17 mouse cellular contexts compared by ENCODE assay signal in the genomic region with DNA sequence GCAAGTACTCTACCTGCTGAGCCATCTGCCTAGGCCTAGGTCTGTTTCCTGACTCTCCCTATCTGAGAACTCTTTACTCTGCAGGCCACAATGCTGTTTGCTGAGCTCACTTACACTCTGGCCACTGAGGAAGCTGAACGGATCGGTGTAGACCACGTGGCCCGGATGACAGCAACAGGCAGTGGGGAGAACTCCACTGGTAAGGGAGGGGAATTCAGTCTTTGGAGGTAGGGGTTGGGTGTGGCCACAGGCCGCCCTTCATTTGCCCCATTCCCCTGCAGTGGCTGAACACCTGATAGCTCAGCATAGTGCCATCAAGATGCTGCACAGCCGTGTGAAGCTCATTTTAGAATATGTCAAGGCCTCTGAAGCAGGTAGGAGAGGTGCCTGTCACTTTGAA. TPM values are rescaled to one million over a fixed set of nuclear protein-coding genes. Genes with fewer than 3 reads are reported as not detected.
DNase-seq lines count a peak whose midpoint lies in the region; ATAC-seq and TF ChIP-seq lines count a peak whose summit lies in the region.
"Had no signal": no experiment of that assay in that cellular context is flagged by ENCODE, and none has a peak within 500 bp of the region (broad histone marks: within the 10 kb centered on the region; RNA-seq: fewer than 3 reads in every experiment).

No protein-coding gene starts in this region.

- no peak for ATAC-seq in liver, embryonic 11.5 days (replicated peaks; ENCODE audit: low FRiP score)
- 0 out of 2 replicates have a peak, but pooled peaks have one; percentile 2 for ATAC-seq in megakaryocyte-erythroid progenitor cell, adult 5-6 weeks (replicated peaks; ENCODE audit: low FRiP score, low TSS enrichment, poor library complexity, severe bottlenecking)
- ATAC-seq: forebrain, embryonic 15.5 days; intestine, postnatal 0 days had no signal

- H3K4me3 ChIP-seq in cerebellum, adult 2 months (replicated peaks; ENCODE audit: insufficient read depth, low read depth, low read length) = no peak overlapping the region
- no peak overlapping the region for H3K4me3 ChIP-seq in liver, embryonic 11.5 days (ENCODE audit: low read depth, low read length)
- H3K4me3 ChIP-seq in embryonic facial prominence, embryonic 10.5 days = peak overlapping the region; percentile 84; the same call in 1 of the 2 replicates

- H3K36me3 ChIP-seq in liver, embryonic 11.5 days (ENCODE audit: control insufficient read depth, insufficient read depth, low read length) = peaks cover 57% of the 10 kb centered on the region
- H3K36me3 ChIP-seq in embryonic facial prominence, embryonic 10.5 days (replicated peaks) = peaks cover 61% of the 10 kb centered on the region

- H3K27me3 ChIP-seq in cerebellum, adult 2 months (ENCODE audit: control insufficient read depth, insufficient read depth, low read length) = no peaks in the 10 kb centered on the region
- H3K27me3 ChIP-seq in liver, embryonic 11.5 days (replicated peaks; ENCODE audit: control insufficient read depth, insufficient read depth, low read length) = no peaks in the 10 kb centered on the region
- H3K27me3 ChIP-seq in embryonic facial prominence, embryonic 10.5 days (replicated peaks; ENCODE audit: low read depth, poor library complexity, severe bottlenecking) = no peaks in the 10 kb centered on the region
- H3K27me3 ChIP-seq: forebrain, embryonic 15.5 days; hindbrain, embryonic 15.5 days had no signal

- H3K4me1 ChIP-seq in cerebellum, adult 2 months (ENCODE audit: control insufficient read depth, insufficient read depth, low read length) = 0 out of 2 replicates have a peak, but pooled peaks cover 5% of the 10 kb centered on the region
- peaks cover 16% of the 10 kb centered on the region for H3K4me1 ChIP-seq in liver, embryonic 11.5 days (replicated peaks; ENCODE audit: control insufficient read depth, insufficient read depth, low read length)
- H3K4me1 ChIP-seq in embryonic facial prominence, embryonic 10.5 days = peaks cover 25% of the 10 kb centered on the region

- no peak for TF ChIP-seq POLR2A in cerebellum, adult 2 months (IDR thresholded peaks at IDR 0.05; ENCODE audit: borderline replicate concordance, insufficient read depth, low read length)

- DNase-seq in cerebellum, adult 9-10 months = peak; percentile 25
- DNase-seq in cerebellum, adult 2 months = no peak
- DNase-seq in liver, embryonic 11.5 days (ENCODE audit: low spot score) = no peak
- no peak for DNase-seq in liver
- DNase-seq in embryonic facial prominence, embryonic 10.5 days (ENCODE audit: low spot score) = no peak
- DNase-seq in frontal cortex, postnatal 25 days (ENCODE audit: low spot score in 2 of 2) = no peak
- DNase-seq: adrenal gland, adult 2 months; cerebellum, postnatal 14 days; heart, postnatal 10 days; lung, postnatal 10 days; right cerebral cortex, postnatal 4 days; thymus, postnatal 25 days had no signal

- H3K9ac ChIP-seq in liver, embryonic 11.5 days (ENCODE audit: low read depth, low read length) = peak overlapping the region; percentile 11; the same call in 1 of the 2 replicates
- H3K9ac ChIP-seq: forebrain, embryonic 15.5 days had no signal

- H3K27ac ChIP-seq in cerebellum, adult 2 months (ENCODE audit: insufficient read depth, low read length) = no peak overlapping the region
- no peak overlapping the region for H3K27ac ChIP-seq in liver, embryonic 11.5 days (ENCODE audit: low read depth, low read length)
- no peak overlapping the region for H3K27ac ChIP-seq in embryonic facial prominence, embryonic 10.5 days (replicated peaks)
- H3K27ac ChIP-seq: forebrain, embryonic 15.5 days; hindbrain, embryonic 15.5 days had no signal

- peak overlapping the region; percentile 83; the same call in 1 of the 2 replicates for H3K4me2 ChIP-seq in liver, embryonic 11.5 days
- H3K4me2 ChIP-seq: forebrain, embryonic 15.5 days; heart, embryonic 11.5 days; hindbrain, embryonic 15.5 days had no signal

- WGBS in cerebellum, adult 2 months = 64% methylated on average over 6 of the region's 6 CpGs
- WGBS in liver, embryonic 11.5 days = 62% methylated on average over 6 of the region's 6 CpGs
- WGBS in embryonic facial prominence, embryonic 10.5 days = 75% methylated on average over 6 of the region's 6 CpGs

- no peak for TF ChIP-seq CTCF in cerebellum, adult 2 months (IDR thresholded peaks at IDR 0.05; ENCODE audit: borderline replicate concordance, insufficient read depth, low read depth, low read length)

- no peaks in the 10 kb centered on the region for H3K9me3 ChIP-seq in liver, embryonic 11.5 days (ENCODE audit: control insufficient read depth, low read length)
- H3K9me3 ChIP-seq in embryonic facial prominence, embryonic 10.5 days = no peaks in the 10 kb centered on the region
- H3K9me3 ChIP-seq: forebrain, embryonic 15.5 days; hindbrain, embryonic 15.5 days had no signal

RNA-seq across cellular contexts. Expression of gene Cops6, which starts 2.2 kb away (rescaled TPM):
- polyA plus RNA-seq in cerebellum, adult 2 months (2012; rRNA removed) = 147 and 158 TPM in 2 replicates
- polyA plus RNA-seq in liver, embryonic 11.5 days (2014; fragmentation: Nextera tagmentation; extraction: Ambion mirVana) = 251 and 257 TPM in 2 replicates
- polyA plus RNA-seq in embryonic facial prominence, embryonic 10.5 days (2016; fragmentation: Nextera tagmentation; extraction: Ambion mirVana) = 357 and 367 TPM in 2 replicates
- total RNA-seq in megakaryocyte-erythroid progenitor cell, adult 5-6 weeks (2014; fragmentation: Nextera tagmentation) = 81.1 and 121 TPM in 2 replicates
- total RNA-seq in megakaryocyte-erythroid progenitor cell, adult 5-6 weeks (2017) = 51.6 and 66.1 TPM in 2 replicates

RNA-seq across cellular contexts. Expression of gene Zfp113, which starts 7.5 kb away (rescaled TPM):
- 3.8 and 4.2 TPM in 2 replicates for polyA plus RNA-seq in cerebellum, adult 2 months (2012; rRNA removed)
- polyA plus RNA-seq in liver, embryonic 11.5 days (2014; fragmentation: Nextera tagmentation; extraction: Ambion mirVana) = 8.0 and 9.0 TPM in 2 replicates
- polyA plus RNA-seq in embryonic facial prominence, embryonic 10.5 days (2016; fragmentation: Nextera tagmentation; extraction: Ambion mirVana) = 32.1 and 39.8 TPM in 2 replicates
- 7.3 and 7.5 TPM in 2 replicates for total RNA-seq in megakaryocyte-erythroid progenitor cell, adult 5-6 weeks (2014; fragmentation: Nextera tagmentation)
- 7.8 and 10.9 TPM in 2 replicates for total RNA-seq in megakaryocyte-erythroid progenitor cell, adult 5-6 weeks (2017)

RNA-seq across cellular contexts. Expression of gene Ap4m1, which starts 8.8 kb away (rescaled TPM):
- 25.8 and 28.3 TPM in 2 replicates for polyA plus RNA-seq in cerebellum, adult 2 months (2012; rRNA removed)
- polyA plus RNA-seq in liver, embryonic 11.5 days (2014; fragmentation: Nextera tagmentation; extraction: Ambion mirVana) = 11.3 and 14.2 TPM in 2 replicates
- 30.6 and 33.0 TPM in 2 replicates for polyA plus RNA-seq in embryonic facial prominence, embryonic 10.5 days (2016; fragmentation: Nextera tagmentation; extraction: Ambion mirVana)
- 37.3 and 53.0 TPM in 2 replicates for total RNA-seq in megakaryocyte-erythroid progenitor cell, adult 5-6 weeks (2014; fragmentation: Nextera tagmentation)
- 18.9 and 32.8 TPM in 2 replicates for total RNA-seq in megakaryocyte-erythroid progenitor cell, adult 5-6 weeks (2017)

RNA-seq across cellular contexts. Expression of gene Mcm7, which starts 9.2 kb away (rescaled TPM):
- 23.0 and 24.5 TPM in 2 replicates for polyA plus RNA-seq in cerebellum, adult 2 months (2012; rRNA removed)
- 308 and 341 TPM in 2 replicates for polyA plus RNA-seq in liver, embryonic 11.5 days (2014; fragmentation: Nextera tagmentation; extraction: Ambion mirVana)
- 365 and 378 TPM in 2 replicates for polyA plus RNA-seq in embryonic facial prominence, embryonic 10.5 days (2016; fragmentation: Nextera tagmentation; extraction: Ambion mirVana)
- total RNA-seq in megakaryocyte-erythroid progenitor cell, adult 5-6 weeks (2014; fragmentation: Nextera tagmentation) = 343 and 361 TPM in 2 replicates
- 397 and 503 TPM in 2 replicates for total RNA-seq in megakaryocyte-erythroid progenitor cell, adult 5-6 weeks (2017)

RNA-seq across cellular contexts. Expression of gene Taf6, which starts 24.2 kb away (rescaled TPM):
- polyA plus RNA-seq in cerebellum, adult 2 months (2012; rRNA removed) = 52.7 and 54.8 TPM in 2 replicates
- 91.9 and 95.0 TPM in 2 replicates for polyA plus RNA-seq in liver, embryonic 11.5 days (2014; fragmentation: Nextera tagmentation; extraction: Ambion mirVana)
- polyA plus RNA-seq in embryonic facial prominence, embryonic 10.5 days (2016; fragmentation: Nextera tagmentation; extraction: Ambion mirVana) = 146 and 149 TPM in 2 replicates
- 44.8 and 68.4 TPM in 2 replicates for total RNA-seq in megakaryocyte-erythroid progenitor cell, adult 5-6 weeks (2014; fragmentation: Nextera tagmentation)
- total RNA-seq in megakaryocyte-erythroid progenitor cell, adult 5-6 weeks (2017) = 25.4 and 37.9 TPM in 2 replicates
